Mouse (Mus musculus) limb, embryonic 14.5 days (tissue): Measurements from ENCODE around the gene Tmem108. TPM values are rescaled to one million over a fixed set of nuclear protein-coding genes. Genes with fewer than 3 reads are reported as not detected.

Experiments
- ATAC-seq: fragments of 200-750 bp; cut with Nextera tagmentation; 2 replicates; pipeline ENCODE4 v1.8.0; 2017; ENCODE audit warnings: low read depth, moderate number of reproducible peaks, moderate TSS enrichment; ENCODE audit not compliant: low FRiP score
- DNase-seq: peaks from one replicate; pipeline ENCODE4 v3.0.0-alpha.2; 2015; ENCODE audit warnings: low spot score
- H3K27ac ChIP-seq: fragments of 300-500 bp; sonication (generic); replicated peaks from 2 replicates; pipeline ENCODE4 v1.5.1; 2014; ENCODE audit warnings: low read depth, mild to moderate bottlenecking, low read length, moderate library complexity, mixed read lengths
- H3K27me3 ChIP-seq: fragments of 300-500 bp; sonication (generic); 2 replicates; pipeline ENCODE4 v1.6.1; 2014; ENCODE audit warnings: low read length, mixed read lengths; ENCODE audit not compliant: control insufficient read depth, insufficient read depth
- H3K36me3 ChIP-seq: fragments of 300-500 bp; sonication (generic); 2 replicates; pipeline ENCODE4 v1.6.1; 2014; ENCODE audit warnings: mild to moderate bottlenecking, low read length, moderate library complexity, mixed read lengths; ENCODE audit not compliant: control insufficient read depth, insufficient read depth
- H3K4me1 ChIP-seq: fragments of 300-500 bp; sonication (generic); 2 replicates; pipeline ENCODE4 v1.6.1; 2014; ENCODE audit warnings: antibody characterized with exemption, low read length, mixed read lengths; ENCODE audit not compliant: control insufficient read depth, insufficient read depth
- H3K4me2 ChIP-seq: fragments of 300-500 bp; sonication (generic); replicated peaks from 2 replicates; pipeline ENCODE4 v1.6.1; 2014; ENCODE audit warnings: low read depth, mild to moderate bottlenecking, low read length, moderate library complexity; ENCODE audit not compliant: severe bottlenecking
- H3K4me3 ChIP-seq: fragments of 300-500 bp; sonication (generic); replicated peaks from 2 replicates; pipeline ENCODE4 v1.5.1; 2014; ENCODE audit warnings: low read length
- H3K9ac ChIP-seq: fragments of 300-500 bp; sonication (generic); 2 replicates; pipeline ENCODE4 v1.6.1; 2014; ENCODE audit warnings: mild to moderate bottlenecking, low read depth, low read length, moderate library complexity; ENCODE audit not compliant: severe bottlenecking
- H3K9me3 ChIP-seq: fragments of 300-500 bp; sonication (generic); 2 replicates; pipeline ENCODE4 v1.6.1; 2016; ENCODE audit warnings: low read length; ENCODE audit not compliant: control insufficient read depth
- POLR2A ChIP-seq: fragments of 200-500 bp; IDR thresholded peaks from 2 replicates; pipeline ENCODE4 v1.8.0; 2012; ENCODE audit warnings: inconsistent platforms, mild to moderate bottlenecking, moderate library complexity, borderline replicate concordance; ENCODE audit not compliant: insufficient read depth, insufficient read length; ENCODE audit errors: extremely low read depth
- WGBS: fragments of 180-500 bp; shearing (Covaris S2); extraction: QIAGEN DNeasy Blood & Tissue Kit; methylation state at CpG from one replicate; pipeline ENCODE4 v1.1.7; 2014; 5-methylcytosine and 5-hydroxymethylcytosine counted together
- polyA plus RNA-seq, 2 experiments: library from polyadenylated mRNA; depleted of rRNA in 1 of 2; stranded (reverse) in 1 of 2; unstranded in 1 of 2; fragments of >200 nt; fragmentation: Nextera tagmentation in 1 of 2; extraction: Ambion mirVana in 1 of 2; gene quantifications; 2 replicates each; pipeline versions ENCODE4 v1.2.1 to v1.2.3; 2012 to 2014

The Tmem108 gene
- polyA plus RNA-seq, 2 experiments, result 8.9 to 14.8 TPM

DNA sequence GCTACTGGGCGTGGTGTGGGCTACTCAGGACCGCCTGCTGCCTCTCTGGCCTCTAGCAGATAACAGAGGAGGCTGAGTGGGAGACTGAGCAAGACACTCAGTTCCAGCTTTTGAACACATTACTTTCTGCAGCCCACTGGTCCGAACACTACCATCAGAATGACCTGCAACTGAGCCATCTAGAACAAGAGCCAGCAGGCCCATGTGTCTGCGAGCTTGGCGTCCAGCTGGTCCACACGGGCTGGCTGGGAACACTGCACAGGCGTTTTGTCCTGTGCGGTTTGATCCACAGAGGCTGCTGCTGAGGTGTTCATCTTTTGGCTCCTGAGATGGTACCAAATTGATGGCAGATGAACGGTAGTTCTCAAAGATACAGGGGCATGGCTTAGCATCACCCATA, 196.5 kb downstream of the Tmem108 start:
- Histone ChIP-seq H3K27me3 (no peaks in the 10 kb centered on the region), H3K4me2 (no peak overlapping the region), H3K36me3 (no peaks in the 10 kb centered on the region), H3K27ac (no peak overlapping the region), H3K9ac (no peak overlapping the region), H3K4me3 (no peak overlapping the region), H3K9me3 (no peaks in the 10 kb centered on the region), H3K4me1 (0 out of 2 replicates have a peak, but pooled peaks cover 7% of the 10 kb centered on the region)
- 86% methylated on average over 9 of the region's 9 CpGs for WGBS
- DNase-seq, result no peak
- no peak for ATAC-seq
- TF ChIP-seq POLR2A, result no peak

DNA sequence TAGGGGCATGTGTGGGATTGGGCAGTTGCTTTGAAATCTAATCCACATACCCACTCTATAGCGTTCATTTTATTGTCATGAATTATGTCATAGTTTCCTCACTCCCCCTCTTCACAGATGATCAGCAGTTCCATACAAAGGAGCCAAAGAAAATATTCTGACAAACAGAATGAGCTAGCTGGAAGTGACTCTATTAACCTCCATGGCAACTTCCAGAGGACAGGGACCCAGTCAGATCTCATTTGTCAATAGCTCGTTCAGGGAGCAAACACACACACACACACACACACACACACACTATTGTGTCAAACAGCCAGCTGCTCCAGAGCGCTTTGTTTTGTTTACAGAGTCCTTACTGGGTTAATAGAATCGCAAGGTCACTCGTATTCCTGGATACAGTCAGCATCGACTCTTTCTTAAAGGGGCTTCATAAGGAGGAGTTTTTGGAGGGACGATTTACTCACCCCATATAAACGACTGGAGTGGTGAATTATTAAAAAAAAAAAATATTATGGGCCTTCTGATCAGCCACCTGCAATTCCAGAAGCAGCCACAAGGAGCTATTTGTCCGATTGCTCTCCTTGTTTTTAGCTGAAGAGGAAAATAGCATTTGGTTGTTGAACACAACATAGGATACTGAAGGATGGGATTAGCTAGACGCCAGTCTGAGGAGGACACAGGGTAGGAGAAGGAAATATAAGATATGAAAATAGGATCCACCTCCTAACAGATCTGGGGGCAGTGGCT, 197.6 kb downstream of the Tmem108 start:
- Histone ChIP-seq H3K9ac (no peak overlapping the region), H3K4me3 (no peak overlapping the region), H3K36me3 (no peaks in the 10 kb centered on the region), H3K4me2 (no peak overlapping the region), H3K27ac (no peak overlapping the region), H3K4me1 (0 out of 2 replicates have a peak, but pooled peaks cover 10% of the 10 kb centered on the region), H3K9me3 (no peaks in the 10 kb centered on the region), H3K27me3 (no peaks in the 10 kb centered on the region)
- ATAC-seq (peak; percentile 23; the same call in 1 of the 2 replicates), DNase-seq (peak; percentile 73)
- TF ChIP-seq POLR2A, result no peak
- WGBS, result 37% methylated on average over 10 of the region's 10 CpGs

DNA sequence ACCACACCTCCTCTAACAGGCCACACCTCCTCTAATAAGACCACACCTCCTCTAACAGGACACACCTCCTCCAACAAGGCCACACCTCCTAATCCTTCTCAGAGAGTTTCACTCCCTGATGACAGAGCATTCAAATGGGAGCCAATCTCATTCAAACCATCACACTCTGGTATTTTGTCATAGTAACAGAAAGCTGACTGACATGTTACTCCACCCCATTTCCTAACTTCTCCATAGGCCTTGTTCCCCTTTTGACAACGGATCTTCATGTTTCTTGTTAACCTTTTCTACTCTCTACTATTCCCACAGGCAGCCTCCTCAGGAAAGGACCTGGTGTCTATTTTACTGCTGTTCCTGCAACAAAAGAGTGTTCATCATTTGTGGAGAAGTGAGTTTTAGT, 199.6 kb downstream of the Tmem108 start:
- H3K27me3 ChIP-seq, result no peaks in the 10 kb centered on the region
- no peak for DNase-seq
- H3K4me3 ChIP-seq, result no peak overlapping the region
- H3K36me3 ChIP-seq, result no peaks in the 10 kb centered on the region
- H3K4me2 ChIP-seq, result no peak overlapping the region
- no peak overlapping the region for H3K9ac ChIP-seq
- H3K9me3 ChIP-seq, result no peaks in the 10 kb centered on the region
- no peak for TF ChIP-seq POLR2A
- H3K27ac ChIP-seq, result no peak overlapping the region
- 94% methylated on average over 1 of the region's 1 CpGs for WGBS
- ATAC-seq, result no peak
- H3K4me1 ChIP-seq, result 0 out of 2 replicates have a peak, but pooled peaks cover 10% of the 10 kb centered on the region

DNA sequence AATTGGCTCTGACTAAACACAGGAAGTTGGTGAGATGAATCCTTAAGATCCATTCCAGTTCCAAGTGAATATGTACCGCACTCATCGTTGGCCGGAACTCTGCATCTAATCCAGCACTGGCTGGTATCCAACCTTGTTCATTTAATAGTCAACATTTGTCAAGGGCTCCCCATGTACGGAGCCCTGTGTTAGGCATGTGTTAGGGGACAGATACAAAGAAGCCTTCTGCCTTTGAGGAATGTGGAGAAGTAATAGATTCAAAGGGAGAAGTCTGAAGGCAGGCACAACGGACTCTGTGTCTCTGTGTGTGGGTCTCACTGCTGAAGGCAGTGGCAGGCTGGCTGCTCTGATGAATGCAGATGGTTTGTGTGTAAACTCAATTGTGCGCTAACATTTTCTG, 202.9 kb downstream of the Tmem108 start:
- Histone ChIP-seq H3K27ac (no peak overlapping the region), H3K9me3 (no peaks in the 10 kb centered on the region), H3K9ac (no peak overlapping the region), H3K4me2 (no peak overlapping the region), H3K36me3 (no peaks in the 10 kb centered on the region), H3K4me3 (no peak overlapping the region), H3K27me3 (no peaks in the 10 kb centered on the region), H3K4me1 (0 out of 2 replicates have a peak, but pooled peaks cover 9% of the 10 kb centered on the region)
- no peak for TF ChIP-seq POLR2A
- 54% methylated on average over 6 of the region's 6 CpGs for WGBS
- DNase-seq (peak; percentile 72), ATAC-seq (peak; percentile 62; the same call in 1 of the 2 replicates)

DNA sequence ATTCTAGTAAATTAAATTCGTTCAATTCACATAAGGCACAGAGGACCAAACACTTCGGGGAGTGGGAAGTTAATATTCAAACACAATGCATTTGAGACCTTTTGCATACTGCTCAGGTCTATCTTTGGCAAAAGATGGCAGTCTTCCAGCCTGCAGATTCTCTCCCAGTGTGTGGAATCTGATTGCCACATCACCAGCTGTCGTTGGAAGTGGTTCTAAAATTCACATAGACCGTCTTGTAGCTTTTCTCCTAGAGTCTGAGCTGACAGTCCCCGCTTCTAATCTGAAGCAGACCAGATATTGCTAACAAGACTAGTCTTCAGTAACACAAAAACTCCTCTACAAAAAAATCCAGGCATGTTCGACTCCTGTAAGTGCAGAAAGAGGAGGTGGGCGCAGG, 203.4 kb downstream of the Tmem108 start:
- Histone ChIP-seq H3K27ac (no peak overlapping the region), H3K4me1 (0 out of 2 replicates have a peak, but pooled peaks cover 5% of the 10 kb centered on the region), H3K9ac (no peak overlapping the region), H3K36me3 (no peaks in the 10 kb centered on the region), H3K27me3 (no peaks in the 10 kb centered on the region), H3K4me3 (no peak overlapping the region), H3K4me2 (no peak overlapping the region), H3K9me3 (no peaks in the 10 kb centered on the region)
- no peak for ATAC-seq
- no peak for TF ChIP-seq POLR2A
- WGBS, result 79% methylated on average over 7 of the region's 7 CpGs
- peak; percentile 43 for DNase-seq

DNA sequence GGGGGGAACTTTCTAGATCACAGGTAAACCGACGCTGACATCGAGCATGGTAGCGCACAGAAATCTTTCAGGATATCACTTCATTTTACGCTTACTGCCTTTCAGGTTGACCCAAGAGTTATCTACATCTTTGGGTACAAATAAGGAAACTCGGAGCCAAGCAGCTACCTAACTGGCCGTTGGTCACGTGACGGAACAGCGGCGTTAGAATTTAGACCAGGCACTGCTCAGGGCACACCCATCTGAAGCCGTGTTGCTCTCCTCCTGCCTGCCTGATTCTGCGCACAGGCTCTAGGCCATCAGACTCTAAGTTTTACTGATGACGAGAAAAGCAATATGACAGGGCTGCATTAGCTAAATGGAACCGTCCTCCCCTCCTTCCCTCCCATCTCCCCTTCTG, 204.6 kb downstream of the Tmem108 start:
- no peaks in the 10 kb centered on the region for H3K27me3 ChIP-seq
- no peaks in the 10 kb centered on the region for H3K36me3 ChIP-seq
- DNase-seq (no peak), ATAC-seq (no peak)
- H3K4me2 ChIP-seq, result no peak overlapping the region
- H3K27ac ChIP-seq, result no peak overlapping the region
- no peak overlapping the region for H3K4me3 ChIP-seq
- 0 out of 2 replicates have a peak, but pooled peaks cover 5% of the 10 kb centered on the region for H3K4me1 ChIP-seq
- H3K9ac ChIP-seq, result no peak overlapping the region
- TF ChIP-seq POLR2A, result no peak
- WGBS, result 90% methylated on average over 15 of the region's 15 CpGs
- H3K9me3 ChIP-seq, result no peaks in the 10 kb centered on the region
